Mouse (Mus musculus) kidney, postnatal 14 days (tissue): ENCODE results near the gene Rps6kc1.

ENCODE experiments used
- DNase-seq: peaks from one replicate; pipeline ENCODE4 v3.0.0; 2022; ENCODE audit warnings: mixed read lengths

The Rps6kc1 gene

GRCm38 (mm10) chr1:190664767-190665489 lies 246.6 kb downstream of the Rps6kc1 start:
- DNase-seq, result peak; percentile 58

- no peak for DNase-seq
These were observed 247.6 kb downstream of the Rps6kc1 start for GRCm38 (mm10) chr1:190663996-190664395.

GRCm38 (mm10) chr1:190662736-190663135 lies 248.8 kb downstream of the Rps6kc1 start:
- DNase-seq, result no peak

- no peak for DNase-seq
These were observed 249.8 kb downstream of the Rps6kc1 start for GRCm38 (mm10) chr1:190661764-190662163.

- no peak for DNase-seq
These were observed 250.3 kb downstream of the Rps6kc1 start for GRCm38 (mm10) chr1:190661249-190661648.

- no peak for DNase-seq
These were observed 251.7 kb downstream of the Rps6kc1 start for GRCm38 (mm10) chr1:190659722-190660502.

- no peak for DNase-seq
These were observed 253.3 kb downstream of the Rps6kc1 start for GRCm38 (mm10) chr1:190658266-190658665.

- no peak for DNase-seq
These were observed 255.5 kb downstream of the Rps6kc1 start for GRCm38 (mm10) chr1:190656089-190656488.

- no peak for DNase-seq
These were observed 255.9 kb downstream of the Rps6kc1 start for GRCm38 (mm10) chr1:190655651-190656050.

GRCm38 (mm10) chr1:190655081-190655480 lies 256.5 kb downstream of the Rps6kc1 start:
- no peak for DNase-seq

GRCm38 (mm10) chr1:190654694-190655001 lies 256.9 kb downstream of the Rps6kc1 start:
- no peak for DNase-seq

- DNase-seq, result no peak
These were observed 257.4 kb downstream of the Rps6kc1 start for GRCm38 (mm10) chr1:190653989-190654693.

GRCm38 (mm10) chr1:190653081-190653480 lies 258.5 kb downstream of the Rps6kc1 start:
- no peak for DNase-seq
